Mouse (Mus musculus) embryonic facial prominence, embryonic 12.5 days (tissue): ENCODE results near the gene 1810037I17Rik. TPM values are rescaled to one million over a fixed set of nuclear protein-coding genes. Genes with fewer than 3 reads are reported as not detected.
A peak's percentile ranks its signal among the peaks of the same experiment; 100 is the strongest.
"Not testable (repeated sequence)": the region's sequence is repeated elsewhere in the genome, so short reads cannot be mapped to it uniquely, and the experiment has no call there.

Experiments
- ATAC-seq: fragments of 200-750 bp; cut with Nextera tagmentation; 2 replicates; pipeline ENCODE4 v1.8.0; 2017; ENCODE audit not compliant: insufficient number of reproducible peaks, insufficient read depth, low FRiP score, low TSS enrichment
- H3K27ac ChIP-seq: fragments of 300-500 bp; sonication (generic); 2 replicates; pipeline ENCODE4 v1.5.1; 2016; ENCODE audit warnings: mild to moderate bottlenecking
- H3K27me3 ChIP-seq: fragments of 300-500 bp; sonication (generic); 2 replicates; pipeline ENCODE4 v1.6.1; 2016; ENCODE audit warnings: mild to moderate bottlenecking, moderate library complexity
- H3K36me3 ChIP-seq: fragments of 300-500 bp; sonication (generic); 2 replicates; pipeline ENCODE4 v1.6.1; 2016; ENCODE audit warnings: mild to moderate bottlenecking
- H3K4me1 ChIP-seq: fragments of 300-500 bp; sonication (generic); 2 replicates; pipeline ENCODE4 v1.6.1; 2016
- H3K4me2 ChIP-seq: fragments of 300-500 bp; sonication (generic); replicated peaks from 2 replicates; pipeline ENCODE4 v1.6.1; 2016; ENCODE audit warnings: mild to moderate bottlenecking, moderate library complexity
- H3K4me3 ChIP-seq: fragments of 300-500 bp; sonication (generic); 2 replicates; pipeline ENCODE4 v1.5.1; 2016; ENCODE audit warnings: mild to moderate bottlenecking
- H3K9ac ChIP-seq: fragments of 300-500 bp; sonication (generic); 2 replicates; pipeline ENCODE4 v1.6.1; 2016; ENCODE audit warnings: mild to moderate bottlenecking, moderate library complexity
- H3K9me3 ChIP-seq: fragments of 300-500 bp; sonication (generic); 2 replicates; pipeline ENCODE4 v1.6.1; 2016; ENCODE audit warnings: mild to moderate bottlenecking, moderate library complexity
- WGBS: fragments of 180-500 bp; shearing (Covaris S2); methylation state at CpG from one replicate; pipeline ENCODE4 v1.1.7; 2016; 5-methylcytosine and 5-hydroxymethylcytosine counted together
- polyA plus RNA-seq: library from polyadenylated mRNA; unstranded; fragments of >200 nt; fragmentation: Nextera tagmentation; extraction: Ambion mirVana; gene quantifications from 2 replicates; pipeline ENCODE4 v1.2.1, GENCODE M21; 2016

The 1810037I17Rik gene
- polyA plus RNA-seq, 1 experiment from 2014 or later: 80.7 TPM

- no peaks in the 10 kb centered on the region for H3K36me3 ChIP-seq
- H3K27me3 ChIP-seq: no peaks in the 10 kb centered on the region
- 95% methylated on average over 2 of the region's 2 CpGs for WGBS
- no peak overlapping the region for H3K27ac ChIP-seq
- no peak overlapping the region for H3K9ac ChIP-seq
- no peaks in the 10 kb centered on the region for H3K9me3 ChIP-seq
- no peaks in the 10 kb centered on the region for H3K4me1 ChIP-seq
- no peak overlapping the region for H3K4me3 ChIP-seq
- no peak for ATAC-seq
- no peak overlapping the region for H3K4me2 ChIP-seq
These were observed 16.2 kb upstream of the 1810037I17Rik start for GRCm38 (mm10) chr3:122907841-122908240.

- WGBS: 83% methylated on average over 5 of the region's 5 CpGs
- no peaks in the 10 kb centered on the region for H3K4me1 ChIP-seq
- H3K9ac ChIP-seq: no peak overlapping the region
- no peak overlapping the region for H3K4me2 ChIP-seq
- no peaks in the 10 kb centered on the region for H3K27me3 ChIP-seq
- ATAC-seq: no peak
- H3K9me3 ChIP-seq: no peaks in the 10 kb centered on the region
- no peaks in the 10 kb centered on the region for H3K36me3 ChIP-seq
- H3K27ac ChIP-seq: no peak overlapping the region
- H3K4me3 ChIP-seq: no peak overlapping the region
These were observed 8.5 kb upstream of the 1810037I17Rik start for GRCm38 (mm10) chr3:122915493-122915892.

GRCm38 (mm10) chr3:122916191-122916680 is 7.8 kb upstream of the 1810037I17Rik start:
- H3K27ac ChIP-seq: no peak overlapping the region
- H3K4me1 ChIP-seq: peaks cover 3% of the 10 kb centered on the region; the same call in 1 of the 2 replicates
- H3K4me3 ChIP-seq: no peak overlapping the region
- H3K36me3 ChIP-seq: no peaks in the 10 kb centered on the region
- no peak for ATAC-seq
- WGBS: 82% methylated on average over 6 of the region's 6 CpGs
- H3K9ac ChIP-seq: no peak overlapping the region
- H3K9me3 ChIP-seq: no peaks in the 10 kb centered on the region
- no peak overlapping the region for H3K4me2 ChIP-seq
- no peaks in the 10 kb centered on the region for H3K27me3 ChIP-seq

GRCm38 (mm10) chr3:122918672-122919071 is 5.3 kb upstream of the 1810037I17Rik start:
- no peaks in the 10 kb centered on the region for H3K36me3 ChIP-seq
- 62% methylated on average over 2 of the region's 2 CpGs for WGBS
- no peak overlapping the region for H3K4me3 ChIP-seq
- no peak overlapping the region for H3K4me2 ChIP-seq
- no peaks in the 10 kb centered on the region for H3K27me3 ChIP-seq
- ATAC-seq: no peak
- H3K4me1 ChIP-seq: peaks cover 4% of the 10 kb centered on the region; the same call in 1 of the 2 replicates
- H3K9ac ChIP-seq: no peak overlapping the region
- H3K27ac ChIP-seq: no peak overlapping the region
- no peaks in the 10 kb centered on the region for H3K9me3 ChIP-seq

- 73% methylated on average over 8 of the region's 8 CpGs for WGBS
- no peak within 1 kb of the TSS for H3K4me3 ChIP-seq
These were observed 4.7 kb upstream of the 1810037I17Rik start, which contains the start of gene Gm10959 for GRCm38 (mm10) chr3:122919260-122919659. Gene Gm10959, minus strand, starts transcription at chr3:122919360.

GRCm38 (mm10) chr3:122920572-122921435 is 3.2 kb upstream of the 1810037I17Rik start:
- Histone ChIP-seq H3K4me1 (peaks cover 4% of the 10 kb centered on the region; the same call in 1 of the 2 replicates), H3K4me3 (no peak overlapping the region), H3K4me2 (no peak overlapping the region), H3K36me3 (no peaks in the 10 kb centered on the region), H3K27ac (no peak overlapping the region), H3K9ac (no peak overlapping the region), H3K9me3 (no peaks in the 10 kb centered on the region), H3K27me3 (no peaks in the 10 kb centered on the region)
- ATAC-seq: no peak
- WGBS: 62% methylated on average over 8 of the region's 8 CpGs

More at GRCm38 (mm10) chr3:122919260-122919659, 4.7 kb upstream of the 1810037I17Rik start, which contains the start of gene Gm10959:
- Histone ChIP-seq H3K4me1 (peaks cover 4% of the 10 kb centered on the region; the same call in 1 of the 2 replicates), H3K9ac (no peak within 1 kb of the TSS), H3K27ac (no peak within 1 kb of the TSS), H3K9me3 (no peaks in the 10 kb centered on the region), H3K4me2 (no peak within 1 kb of the TSS), H3K36me3 (no peaks in the 10 kb centered on the region), H3K27me3 (no peaks in the 10 kb centered on the region)
- ATAC-seq: no peak

- peaks cover 13% of the 10 kb centered on the region for H3K4me1 ChIP-seq
- H3K9ac ChIP-seq: no peak overlapping the region
- WGBS: 71% methylated on average over 8 of the region's 8 CpGs
- no peak for ATAC-seq
- no peaks in the 10 kb centered on the region for H3K27me3 ChIP-seq
- no peak overlapping the region for H3K4me2 ChIP-seq
- no peaks in the 10 kb centered on the region for H3K9me3 ChIP-seq
- 0 out of 2 replicates have a peak, but pooled peaks cover 7% of the 10 kb centered on the region for H3K36me3 ChIP-seq
- no peak overlapping the region for H3K27ac ChIP-seq
- H3K4me3 ChIP-seq: no peak overlapping the region
These were observed 2.1 kb upstream of the 1810037I17Rik start for GRCm38 (mm10) chr3:122921676-122922527.

GRCm38 (mm10) chr3:122923147-122923546 is 856 bp upstream of the 1810037I17Rik start:
- Histone ChIP-seq H3K4me3 (peak overlapping the region; percentile 57; the same call in 1 of the 2 replicates), H3K27ac (no peak overlapping the region), H3K4me2 (peak overlapping the region; percentile 64; the same call in 1 of the 2 replicates), H3K4me1 (peaks cover 13% of the 10 kb centered on the region), H3K9ac (no peak overlapping the region), H3K36me3 (0 out of 2 replicates have a peak, but pooled peaks cover 7% of the 10 kb centered on the region), H3K27me3 (no peaks in the 10 kb centered on the region), H3K9me3 (no peaks in the 10 kb centered on the region)
- ATAC-seq: no peak
- 66% methylated on average over 7 of the region's 7 CpGs for WGBS

GRCm38 (mm10) chr3:122929723-122930122 is 5.7 kb downstream of the 1810037I17Rik start:
- Histone ChIP-seq H3K36me3 (peaks cover 10% of the 10 kb centered on the region; the same call in 1 of the 2 replicates), H3K4me3 (no peak overlapping the region), H3K27ac (no peak overlapping the region), H3K9ac (no peak overlapping the region), H3K4me2 (no peak overlapping the region), H3K9me3 (no peaks in the 10 kb centered on the region), H3K27me3 (no peaks in the 10 kb centered on the region), H3K4me1 (peaks cover 9% of the 10 kb centered on the region; the same call in 1 of the 2 replicates)
- 88% methylated on average over 6 of the region's 6 CpGs for WGBS
- no peak for ATAC-seq

GRCm38 (mm10) chr3:122932466-122932865 is 8.5 kb downstream of the 1810037I17Rik start:
- Histone ChIP-seq H3K9me3 (no peaks in the 10 kb centered on the region), H3K9ac (no peak overlapping the region), H3K4me2 (no peak overlapping the region), H3K36me3 (peaks cover 2% of the 10 kb centered on the region; the same call in 1 of the 2 replicates), H3K27me3 (no peaks in the 10 kb centered on the region), H3K27ac (no peak overlapping the region), H3K4me3 (no peak overlapping the region), H3K4me1 (no peaks in the 10 kb centered on the region)
- 79% methylated on average over 1 of the region's 1 CpGs for WGBS
- no peak for ATAC-seq

- WGBS: 80% methylated on average over 13 of the region's 13 CpGs
- H3K4me1 ChIP-seq, H3K4me2 ChIP-seq, H3K36me3 ChIP-seq, H3K4me3 ChIP-seq, H3K27ac ChIP-seq, H3K9ac ChIP-seq, H3K9me3 ChIP-seq, H3K27me3 ChIP-seq, ATAC-seq: not testable (repeated sequence)
These were observed 13.2 kb downstream of the 1810037I17Rik start for GRCm38 (mm10) chr3:122937176-122937575.
